Mouse (Mus musculus): ENCODE measurements around the gene Nudt22. TPM values are rescaled to one million over a fixed set of nuclear protein-coding genes. Genes with fewer than 3 reads are reported as not detected.
A peak's percentile ranks its signal among the peaks of the same experiment; 100 is the strongest.

Nudt22 gene
- total and polyA plus RNA-seq, 2 experiments: 14.4 to 30.9 TPM

DNA sequence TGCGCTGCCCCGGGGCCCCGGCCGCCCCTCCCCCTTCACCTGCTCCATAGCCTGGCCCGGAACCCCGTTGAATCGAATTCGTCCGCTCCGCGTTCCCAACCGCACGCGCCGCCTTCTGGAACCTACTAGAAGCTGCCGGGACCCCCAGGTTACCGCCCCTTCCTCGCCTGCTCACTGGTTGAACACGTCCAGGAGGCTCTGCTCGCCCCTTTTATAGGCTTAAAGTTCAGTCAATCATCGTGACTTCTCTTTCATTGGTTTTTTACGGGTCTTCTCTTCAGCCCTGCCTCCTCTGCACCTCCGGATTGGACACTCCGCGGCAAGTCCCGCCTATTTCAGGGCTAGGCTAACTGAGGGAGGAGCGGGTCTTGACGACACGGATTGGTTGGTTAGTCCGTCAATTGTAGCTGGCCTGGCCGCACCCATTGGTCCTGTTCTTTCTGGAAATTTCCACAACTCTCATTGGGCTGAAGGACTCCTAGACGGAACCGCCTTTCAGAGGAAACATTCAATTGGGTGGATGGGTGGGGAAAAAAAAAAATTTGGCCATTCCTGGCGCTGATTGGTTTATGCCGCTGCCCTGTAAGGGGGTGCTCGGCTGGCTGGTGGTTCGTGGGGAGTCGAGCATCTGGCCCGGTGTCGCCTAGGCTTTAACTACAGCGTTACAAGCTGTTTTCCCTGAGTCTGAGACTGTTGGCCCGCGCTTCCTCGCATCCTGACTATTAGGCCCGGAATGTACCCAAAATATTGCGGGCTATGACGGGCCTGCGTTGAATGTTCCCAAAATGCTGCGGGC lies 44.1 kb upstream of the Nudt22 start, which contains the start of gene Stip1:
TSS of gene Stip1 (minus strand) at position 127 of the 796 bp plus-strand sequence.
- Histone ChIP-seq H3K36me3 (ENCODE audit: control insufficient read depth, insufficient read depth, low read length) (no peaks in the 10 kb centered on the region; the same call in 1 of the 2 replicates), H3K79me2 (ENCODE audit: control insufficient read depth, insufficient read depth, low read length) (peaks cover 11% of the 10 kb centered on the region; the same call in 1 of the 2 replicates), H3K4me1 (ENCODE audit: control insufficient read depth, insufficient read depth, low read length) (peaks cover 13% of the 10 kb centered on the region), H3K4me3 (ENCODE audit: insufficient read depth, low read depth, low read length) (peak within 1 kb of the TSS; percentile 84), H3K27me3 (ENCODE audit: control insufficient read depth, insufficient read depth, low read length) (no peaks in the 10 kb centered on the region), H3K9ac (ENCODE audit: low read depth, low read length) (peak within 1 kb of the TSS; percentile 88), H3K27ac (replicated peaks; ENCODE audit: insufficient read depth, low read depth, low read length) (peak within 1 kb of the TSS; percentile 81)
- WGBS: under 1% methylated on average over 49 of the region's 49 CpGs
- DNase-seq (ENCODE audit: extremely low read depth, low read depth, low spot score): peak; percentile 100
- TF ChIP-seq CTCF (IDR thresholded peaks at IDR 0.05; ENCODE audit: low read depth, low read length) (peak; percentile 20; the same call in 1 of the 2 replicates), POLR2A (IDR thresholded peaks at IDR 0.05; ENCODE audit: extremely low read depth, insufficient read depth, low read length) (peak; percentile 91)

DNA sequence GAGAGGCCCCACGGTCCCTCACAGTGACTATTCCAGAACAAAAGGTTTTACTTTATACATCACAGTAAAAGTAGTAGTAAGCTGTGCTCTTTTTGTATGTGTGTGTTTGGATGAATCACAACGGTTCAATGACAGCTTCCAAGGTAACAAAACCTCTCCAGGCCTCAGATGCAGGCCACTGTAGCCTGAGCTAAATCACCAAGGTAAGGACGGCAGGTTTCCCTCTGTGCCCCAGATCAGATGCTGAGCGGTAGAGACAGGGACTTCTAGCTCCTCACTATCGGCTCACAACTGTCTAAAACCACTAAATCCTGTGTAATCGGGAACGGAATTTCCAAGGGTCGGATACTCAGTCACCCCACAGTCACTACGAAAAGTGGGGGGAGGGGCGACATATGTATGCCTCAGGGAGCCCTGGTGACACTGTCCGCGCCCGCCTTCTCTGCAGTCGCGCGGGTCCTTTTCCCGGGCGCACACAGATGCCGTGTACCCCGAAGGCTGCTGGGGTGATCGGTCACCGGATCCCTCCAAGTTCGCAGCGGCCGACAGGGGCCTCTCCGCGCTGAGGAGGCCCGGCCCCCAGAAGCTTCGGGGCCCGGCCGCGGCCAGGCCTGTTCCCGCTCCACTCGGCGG lies 43.3 kb upstream of the Nudt22 start:
- no peak for TF ChIP-seq POLR2A (IDR thresholded peaks at IDR 0.05; ENCODE audit: extremely low read depth, insufficient read depth, low read length)
- TF ChIP-seq CTCF (IDR thresholded peaks at IDR 0.05; ENCODE audit: low read depth, low read length): no peak
- peak overlapping the region; percentile 88 for H3K9ac ChIP-seq (ENCODE audit: low read depth, low read length)
- 1% methylated on average over 35 of the region's 35 CpGs for WGBS
- peak overlapping the region; percentile 84 for H3K4me3 ChIP-seq (ENCODE audit: insufficient read depth, low read depth, low read length)
- peaks cover 11% of the 10 kb centered on the region; the same call in 1 of the 2 replicates for H3K79me2 ChIP-seq (ENCODE audit: control insufficient read depth, insufficient read depth, low read length)
- no peaks in the 10 kb centered on the region for H3K27me3 ChIP-seq (ENCODE audit: control insufficient read depth, insufficient read depth, low read length)
- H3K4me1 ChIP-seq (ENCODE audit: control insufficient read depth, insufficient read depth, low read length): peaks cover 13% of the 10 kb centered on the region
- peaks cover 6% of the 10 kb centered on the region for H3K36me3 ChIP-seq (ENCODE audit: control insufficient read depth, insufficient read depth, low read length)
- peak; percentile 28 for DNase-seq (ENCODE audit: extremely low read depth, low read depth, low spot score)
- H3K27ac ChIP-seq (replicated peaks; ENCODE audit: insufficient read depth, low read depth, low read length): peak overlapping the region; percentile 33

DNA sequence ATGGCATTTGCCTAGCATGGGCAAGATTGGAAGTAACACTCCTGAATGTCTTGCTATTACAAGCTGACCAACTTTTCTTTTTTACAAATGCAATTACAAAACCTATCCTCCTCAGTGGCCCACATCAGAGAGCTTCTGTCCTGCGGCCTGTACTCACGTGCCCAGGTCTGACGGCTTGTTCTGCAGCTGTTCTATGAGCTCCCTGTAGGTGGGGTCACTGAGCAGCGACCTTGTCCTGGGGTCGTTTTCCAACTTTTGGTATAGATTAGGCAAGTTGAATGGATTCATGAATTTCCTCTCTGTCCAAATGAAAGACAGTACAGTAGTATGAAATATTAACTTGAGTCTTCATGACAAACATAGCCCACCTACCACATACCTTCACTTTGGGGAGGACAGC lies 38.1 kb upstream of the Nudt22 start:
- Histone ChIP-seq H3K79me2 (ENCODE audit: control insufficient read depth, insufficient read depth, low read length) (peaks cover 6% of the 10 kb centered on the region; the same call in 1 of the 2 replicates), H3K4me3 (ENCODE audit: insufficient read depth, low read depth, low read length) (no peak overlapping the region), H3K4me1 (ENCODE audit: control insufficient read depth, insufficient read depth, low read length) (peaks cover 8% of the 10 kb centered on the region), H3K27ac (replicated peaks; ENCODE audit: insufficient read depth, low read depth, low read length) (no peak overlapping the region), H3K36me3 (ENCODE audit: control insufficient read depth, insufficient read depth, low read length) (peaks cover 46% of the 10 kb centered on the region), H3K9ac (ENCODE audit: low read depth, low read length) (no peak overlapping the region), H3K27me3 (ENCODE audit: control insufficient read depth, insufficient read depth, low read length) (no peaks in the 10 kb centered on the region)
- DNase-seq (ENCODE audit: extremely low read depth, low read depth, low spot score): no peak
- 87% methylated on average over 5 of the region's 5 CpGs for WGBS
- no peak for TF ChIP-seq POLR2A (IDR thresholded peaks at IDR 0.05; ENCODE audit: extremely low read depth, insufficient read depth, low read length)
- no peak for TF ChIP-seq CTCF (IDR thresholded peaks at IDR 0.05; ENCODE audit: low read depth, low read length)

GRCm38 (mm10) chr19:7029531-7029930 lies 33.6 kb upstream of the Nudt22 start:
- no peak for TF ChIP-seq POLR2A (IDR thresholded peaks at IDR 0.05; ENCODE audit: extremely low read depth, insufficient read depth, low read length)
- TF ChIP-seq CTCF (IDR thresholded peaks at IDR 0.05; ENCODE audit: low read depth, low read length): no peak
- Histone ChIP-seq H3K4me3 (ENCODE audit: insufficient read depth, low read depth, low read length) (no peak overlapping the region), H3K27me3 (ENCODE audit: control insufficient read depth, insufficient read depth, low read length) (no peaks in the 10 kb centered on the region), H3K4me1 (ENCODE audit: control insufficient read depth, insufficient read depth, low read length) (no peaks in the 10 kb centered on the region), H3K9ac (ENCODE audit: low read depth, low read length) (no peak overlapping the region), H3K27ac (replicated peaks; ENCODE audit: insufficient read depth, low read depth, low read length) (no peak overlapping the region), H3K79me2 (ENCODE audit: control insufficient read depth, insufficient read depth, low read length) (no peaks in the 10 kb centered on the region; the same call in 1 of the 2 replicates), H3K36me3 (ENCODE audit: control insufficient read depth, insufficient read depth, low read length) (peaks cover 82% of the 10 kb centered on the region)
- WGBS: 95% methylated on average over 5 of the region's 5 CpGs
- no peak for DNase-seq (ENCODE audit: extremely low read depth, low read depth, low spot score)

- no peak overlapping the region for H3K9ac ChIP-seq (ENCODE audit: low read depth, low read length)
- H3K27me3 ChIP-seq (ENCODE audit: control insufficient read depth, insufficient read depth, low read length): no peaks in the 10 kb centered on the region
- TF ChIP-seq POLR2A (IDR thresholded peaks at IDR 0.05; ENCODE audit: extremely low read depth, insufficient read depth, low read length) (no peak), CTCF (IDR thresholded peaks at IDR 0.05; ENCODE audit: low read depth, low read length) (peak; percentile 69)
- no peaks in the 10 kb centered on the region for H3K79me2 ChIP-seq (ENCODE audit: control insufficient read depth, insufficient read depth, low read length)
- peaks cover 37% of the 10 kb centered on the region for H3K36me3 ChIP-seq (ENCODE audit: control insufficient read depth, insufficient read depth, low read length)
- peak; percentile 58 for DNase-seq (ENCODE audit: extremely low read depth, low read depth, low spot score)
- no peaks in the 10 kb centered on the region for H3K4me1 ChIP-seq (ENCODE audit: control insufficient read depth, insufficient read depth, low read length)
- H3K4me3 ChIP-seq (ENCODE audit: insufficient read depth, low read depth, low read length): no peak overlapping the region
- H3K27ac ChIP-seq (replicated peaks; ENCODE audit: insufficient read depth, low read depth, low read length): no peak overlapping the region
- WGBS: 42% methylated on average over 3 of the region's 3 CpGs
Observed at GRCm38 (mm10) chr19:7020224-7020641, 24.3 kb upstream of the Nudt22 start.

Data from liver, adult 2 months (tissue).